ENCODE assay signal across 8 mouse cellular contexts in genomic region chr17:65614431-65614830, GRCm38 (mm10). TPM values are rescaled to one million over a fixed set of nuclear protein-coding genes. Genes with fewer than 3 reads are reported as not detected.
DNase-seq lines count a peak whose midpoint lies in the region; ATAC-seq and TF ChIP-seq lines count a peak whose summit lies in the region.

No protein-coding gene starts in this region.

- H3K9me3 ChIP-seq in hindbrain, embryonic 10.5 days: no peaks in the 10 kb centered on the region
- H3K9me3 ChIP-seq in midbrain, embryonic 11.5 days (ENCODE audit: control insufficient read depth, low read length): no peaks in the 10 kb centered on the region

- peak overlapping the region; percentile 88 for H3K27ac ChIP-seq in kidney, adult 2 months (ENCODE audit: insufficient read depth, low read depth, low read length)
- H3K27ac ChIP-seq in bone marrow macrophage, adult 2 months (ENCODE audit: insufficient read depth, low read depth, low read length): peak overlapping the region; percentile 93
- peak overlapping the region; percentile 99 for H3K27ac ChIP-seq in hindbrain, embryonic 10.5 days
- H3K27ac ChIP-seq in midbrain, embryonic 11.5 days (ENCODE audit: low read depth, low read length): peak overlapping the region; percentile 98

- WGBS in kidney, adult 2 months: 1% methylated on average over 9 of the region's 9 CpGs
- 3% methylated on average over 9 of the region's 9 CpGs for WGBS in hindbrain, embryonic 10.5 days
- WGBS in midbrain, embryonic 11.5 days: 2% methylated on average over 9 of the region's 9 CpGs

- no peaks in the 10 kb centered on the region for H3K27me3 ChIP-seq in kidney, adult 2 months (replicated peaks; ENCODE audit: control insufficient read depth, insufficient read depth, low read length)
- H3K27me3 ChIP-seq in hindbrain, embryonic 10.5 days (ENCODE audit: insufficient read depth, poor library complexity, severe bottlenecking): no peaks in the 10 kb centered on the region
- no peaks in the 10 kb centered on the region for H3K27me3 ChIP-seq in midbrain, embryonic 11.5 days (ENCODE audit: control insufficient read depth, insufficient read depth, low read length)

- peaks cover 4% of the 10 kb centered on the region; the same call in 1 of the 2 replicates for H3K4me1 ChIP-seq in kidney, adult 2 months (ENCODE audit: control insufficient read depth, insufficient read depth, low read length)
- H3K4me1 ChIP-seq in bone marrow macrophage, adult 2 months (ENCODE audit: control insufficient read depth, insufficient read depth, low read length): peaks cover 20% of the 10 kb centered on the region
- peaks cover 34% of the 10 kb centered on the region for H3K4me1 ChIP-seq in hindbrain, embryonic 10.5 days (replicated peaks)
- peaks cover 10% of the 10 kb centered on the region for H3K4me1 ChIP-seq in midbrain, embryonic 11.5 days (ENCODE audit: control insufficient read depth, insufficient read depth, low read length)

- H3K4me2 ChIP-seq in midbrain, embryonic 11.5 days: peak overlapping the region; percentile 73

- H3K4me3 ChIP-seq in kidney, adult 2 months (ENCODE audit: insufficient read depth, low read depth, low read length): peak overlapping the region; percentile 75
- peak overlapping the region; percentile 98 for H3K4me3 ChIP-seq in bone marrow macrophage, adult 2 months (ENCODE audit: insufficient read depth, low read length)
- peak overlapping the region; percentile 81 for H3K4me3 ChIP-seq in hindbrain, embryonic 10.5 days
- peak overlapping the region; percentile 98 for H3K4me3 ChIP-seq in midbrain, embryonic 11.5 days (ENCODE audit: low read depth, low read length)

- H3K36me3 ChIP-seq in kidney, adult 2 months (ENCODE audit: control insufficient read depth, insufficient read depth, low read length): no peaks in the 10 kb centered on the region
- H3K36me3 ChIP-seq in hindbrain, embryonic 10.5 days: peaks cover 3% of the 10 kb centered on the region
- no peaks in the 10 kb centered on the region for H3K36me3 ChIP-seq in midbrain, embryonic 11.5 days (ENCODE audit: control insufficient read depth, insufficient read depth, low read length)

- no peak for ATAC-seq in midbrain, embryonic 11.5 days (ENCODE audit: low FRiP score)

- no peak for TF ChIP-seq POLR2A in kidney, adult 2 months (IDR thresholded peaks at IDR 0.05; ENCODE audit: low read depth, low read length)
- no peak for TF ChIP-seq POLR2A in bone marrow macrophage, adult 2 months (IDR thresholded peaks at IDR 0.05; ENCODE audit: borderline replicate concordance, low read depth, low read length)

- no peak for DNase-seq in kidney, adult 2 months
- no peak for DNase-seq in kidney, adult 8-10 months
- no peak for DNase-seq in hindbrain, embryonic 10.5 days (ENCODE audit: low spot score)
- DNase-seq in midbrain, embryonic 11.5 days (ENCODE audit: low spot score, missing footprints): no peak
- no peak for DNase-seq in thymus, postnatal 25 days
- no peak for DNase-seq in right cerebral cortex, adult 2 months (ENCODE audit: low spot score in 2 of 2)
- no peak for DNase-seq in layer of hippocampus, postnatal 10 days (ENCODE audit: low spot score in 2 of 2)

- peak overlapping the region; percentile 97 for H3K9ac ChIP-seq in midbrain, embryonic 11.5 days (ENCODE audit: low read length)

- TF ChIP-seq CTCF in kidney, adult 2 months (conservative IDR thresholded peaks at IDR 0.05; ENCODE audit: insufficient read depth, insufficient read length, low read depth, low read length): no peak
- no peak for TF ChIP-seq CTCF in bone marrow macrophage, adult 2 months (IDR thresholded peaks at IDR 0.05; ENCODE audit: low read depth, low read length)

RNA-seq across cellular contexts. Expression of gene Vapa, which starts 1.1 kb away (rescaled TPM):
- 21.2 and 27.5 TPM in 2 replicates for polyA plus RNA-seq in kidney, adult 2 months (2012; rRNA removed)
- 145 and 149 TPM in 2 replicates for polyA plus RNA-seq in bone marrow macrophage, adult 2 months (2012; ENCODE audit: insufficient read depth, insufficient read length, missing spikeins)
- 184 and 190 TPM in 2 replicates for polyA plus RNA-seq in hindbrain, embryonic 10.5 days (2016; fragmentation: Nextera tagmentation; extraction: Ambion mirVana)
- polyA plus RNA-seq in midbrain, embryonic 11.5 days (2014; fragmentation: Nextera tagmentation; extraction: Ambion mirVana): 242 and 263 TPM in 2 replicates
- total RNA-seq in layer of hippocampus, postnatal 10 days (2021): 100 to 1,000 TPM; 153 to 164 TPM

RNA-seq across cellular contexts. Expression of gene Txndc2, which starts 27.5 kb away (rescaled TPM):
- polyA plus RNA-seq in kidney, adult 2 months (2012; rRNA removed): 0.05 and 0.07 TPM in 2 replicates
- polyA plus RNA-seq in bone marrow macrophage, adult 2 months (2012; ENCODE audit: insufficient read depth, insufficient read length, missing spikeins): not detected in 2 replicates
- 0.09 and 0.17 TPM in 2 replicates for polyA plus RNA-seq in hindbrain, embryonic 10.5 days (2016; fragmentation: Nextera tagmentation; extraction: Ambion mirVana)
- 0.12 and 0.18 TPM in 2 replicates for polyA plus RNA-seq in midbrain, embryonic 11.5 days (2014; fragmentation: Nextera tagmentation; extraction: Ambion mirVana)
- under 1 TPM; 0.18 to 0.32 TPM for total RNA-seq in layer of hippocampus, postnatal 10 days (2021)
